Mouse (Mus musculus) adrenal gland, postnatal 0 days (tissue): Measurements from ENCODE around the gene Tktl1. TPM values are rescaled to one million over a fixed set of nuclear protein-coding genes. Genes with fewer than 3 reads are reported as not detected.

ENCODE experiments used
- polyA plus RNA-seq: library from polyadenylated mRNA; unstranded; fragments of >200 nt; fragmentation: Nextera tagmentation; extraction: Ambion mirVana; gene quantifications from 2 replicates; pipeline ENCODE4 v1.2.1, GENCODE M21; 2015

The Tktl1 gene
- not detected in 2 replicates for polyA plus RNA-seq

DNA sequence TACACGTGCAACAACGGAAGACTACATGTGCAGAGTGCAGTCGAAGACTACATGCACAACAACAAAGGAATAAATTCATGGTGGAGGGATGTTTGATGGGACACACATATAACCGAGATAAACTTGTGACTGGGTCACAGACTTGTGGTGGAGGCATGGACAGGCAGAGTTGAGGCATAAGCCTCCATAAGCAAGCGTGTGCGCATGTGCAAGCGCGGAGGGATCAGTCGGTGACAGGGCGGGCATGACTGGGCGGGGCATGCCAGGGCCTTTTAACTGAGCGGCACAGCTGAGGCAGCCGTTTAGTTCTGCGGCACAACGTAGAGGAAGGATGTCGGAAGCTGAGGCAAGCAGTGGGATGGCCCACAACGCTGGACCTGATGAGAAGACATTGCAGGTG is at the start of gene Tktl1:
Gene Tktl1 (plus strand): TSS at position 301 of the 400 bp plus-strand sequence.

DNA sequence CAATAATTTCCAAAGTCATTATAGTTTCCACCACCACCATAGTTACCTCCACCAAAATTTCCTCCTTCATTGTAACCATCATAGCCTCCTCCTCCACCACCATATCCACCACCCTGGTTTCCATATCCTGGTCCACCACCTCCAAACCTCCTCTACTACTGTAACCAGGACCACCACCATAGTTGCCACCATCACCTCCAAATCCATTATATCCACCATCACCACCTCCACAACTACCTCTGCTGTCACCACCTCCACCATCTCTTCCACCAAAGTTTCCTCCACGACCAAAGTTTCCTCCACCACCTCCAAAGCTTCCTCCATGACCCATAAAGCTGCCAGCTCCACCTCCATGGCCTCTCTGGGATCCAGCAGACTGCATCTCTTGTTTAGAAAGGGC is 41.8 kb upstream of the Tktl1 start, which contains the start of gene Mecp2:
Gene Mecp2 (minus strand): TSS at position 101 of the 400 bp plus-strand sequence.

GRCm38 (mm10) chrX:74167738-74168137 is 9.3 kb upstream of the Tktl1 start, which contains the start of gene Tex28:
TSS of gene Tex28 (minus strand) at chrX:74167838.

GRCm38 (mm10) chrX:74249615-74250014 is 72.6 kb downstream of the Tktl1 start, which contains the start of gene Flna:
TSS of gene Flna (minus strand) at chrX:74249820.

GRCm38 (mm10) chrX:74254153-74254887 is 77.3 kb downstream of the Tktl1 start, which contains the start of gene Emd:
TSS of gene Emd (plus strand) at chrX:74254687.

Other genes with a start within 250 kb of the Tktl1 start
- 37.8 and 46.5 TPM in 2 replicates for gene Renbp, start 246.4 kb upstream of the Tktl1 start, polyA plus RNA-seq
- 19.2 and 25.3 TPM in 2 replicates for gene Hcfc1, start 210.9 kb upstream of the Tktl1 start, polyA plus RNA-seq
- 41.3 and 70.0 TPM in 2 replicates for gene Irak1, start 153.3 kb upstream of the Tktl1 start, polyA plus RNA-seq
- gene Opn1mw, start 49.8 kb upstream of the Tktl1 start, polyA plus RNA-seq, result 0.25 TPM in 1 of 2 replicates, not detected in the other
- 5.3 and 10.1 TPM in 2 replicates for gene Mecp2, start 41.9 kb upstream of the Tktl1 start, polyA plus RNA-seq
- not detected in 2 replicates for gene Tex28, start 9.4 kb upstream of the Tktl1 start, polyA plus RNA-seq
- 59.1 and 60.0 TPM in 2 replicates for gene Flna, start 72.6 kb downstream of the Tktl1 start, polyA plus RNA-seq
- gene Emd, start 77.4 kb downstream of the Tktl1 start, polyA plus RNA-seq, result 12.4 and 12.5 TPM in 2 replicates
- gene Rpl10, start 93.6 kb downstream of the Tktl1 start, polyA plus RNA-seq, result 795 and 803 TPM in 2 replicates
- 63.7 and 108 TPM in 2 replicates for gene Taz, start 104.7 kb downstream of the Tktl1 start, polyA plus RNA-seq
- gene Dnase1l1, start 105.1 kb downstream of the Tktl1 start, polyA plus RNA-seq, result 19.2 and 21.0 TPM in 2 replicates
- 107 and 140 TPM in 2 replicates for gene Atp6ap1, start 119.8 kb downstream of the Tktl1 start, polyA plus RNA-seq
- gene Gdi1, start 127.7 kb downstream of the Tktl1 start, polyA plus RNA-seq, result 158 and 175 TPM in 2 replicates
- 38.3 and 51.4 TPM in 2 replicates for gene Fam50a, start 135.8 kb downstream of the Tktl1 start, polyA plus RNA-seq
- gene Plxna3, start 151.8 kb downstream of the Tktl1 start, polyA plus RNA-seq, result 4.2 and 6.4 TPM in 2 replicates
- 150 and 170 TPM in 2 replicates for gene Lage3, start 176.4 kb downstream of the Tktl1 start, polyA plus RNA-seq
- gene Ubl4a, start 196.0 kb downstream of the Tktl1 start, polyA plus RNA-seq, result 61.6 and 67.4 TPM in 2 replicates
- gene Slc10a3, start 196.1 kb downstream of the Tktl1 start, polyA plus RNA-seq, result 15.6 and 28.1 TPM in 2 replicates
- gene Fam3a, start 216.0 kb downstream of the Tktl1 start, polyA plus RNA-seq, result 27.4 and 32.8 TPM in 2 replicates
- gene Ikbkg, start 216.0 kb downstream of the Tktl1 start, polyA plus RNA-seq, result 12.7 and 15.7 TPM in 2 replicates